Mouse (Mus musculus) C2C12 (cell line): ENCODE measurements around the gene Apoc1.

ENCODE experiments used
- CEBPB ChIP-seq: IDR thresholded peaks from one replicate; pipeline ENCODE4 v1.6.1; 2011; ENCODE audit warnings: low read depth, mild to moderate bottlenecking, control low read depth, moderate library complexity
- CTCF ChIP-seq: IDR thresholded peaks from one replicate; pipeline ENCODE4 v1.5.1; 2011; ENCODE audit not compliant: control insufficient read depth, insufficient read depth, insufficient read length
- MYOD1 ChIP-seq: IDR thresholded peaks from one replicate; pipeline ENCODE4 v1.6.1; 2011; ENCODE audit warnings: low read depth; ENCODE audit not compliant: control insufficient read depth, insufficient read length
- MYOG ChIP-seq: IDR thresholded peaks from one replicate; pipeline ENCODE4 v1.6.1; 2011; ENCODE audit not compliant: control insufficient read depth, insufficient read length; ENCODE audit errors: extremely low read depth
- USF1 ChIP-seq: IDR thresholded peaks from one replicate; pipeline ENCODE4 v1.6.1; 2011; ENCODE audit warnings: low read depth, mild to moderate bottlenecking, control low read depth, moderate library complexity

GRCm38 (mm10) chr7:19690845-19691244, 1.6 kb downstream of the Apoc1 start:
- TF ChIP-seq CTCF (no peak), CEBPB (no peak), MYOD1 (no peak), USF1 (no peak), MYOG (no peak)
